Mouse (Mus musculus) neural tube, embryonic 14.5 days (tissue): ENCODE measurements at regions not wholly inside any gene's neighbourhood (a gene's known extent, or its start where the extent isn't known, plus 50 kb on each side); places are given as distances from the start of the nearest gene placed in this dataset.

ENCODE experiments used
- ATAC-seq: fragments of 200-750 bp; cut with Nextera tagmentation; 2 replicates; pipeline ENCODE4 v1.8.0; 2017; ENCODE audit warnings: low read depth, mild to moderate bottlenecking, moderate TSS enrichment, moderate library complexity
- H3K27ac ChIP-seq: fragments of 300-500 bp; sonication (generic); 2 replicates; pipeline ENCODE4 v1.5.1; 2014; ENCODE audit warnings: low read depth, mild to moderate bottlenecking, control low read depth, low read length, moderate library complexity, mixed read lengths
- H3K27me3 ChIP-seq: fragments of 300-500 bp; sonication (generic); 2 replicates; pipeline ENCODE4 v1.6.1; 2014; ENCODE audit warnings: low read length; ENCODE audit not compliant: control insufficient read depth, insufficient read depth
- H3K36me3 ChIP-seq: fragments of 300-500 bp; sonication (generic); 2 replicates; pipeline ENCODE4 v1.6.1; 2014; ENCODE audit warnings: low read length, mixed read lengths; ENCODE audit not compliant: control insufficient read depth, insufficient read depth
- H3K4me1 ChIP-seq: fragments of 300-500 bp; sonication (generic); 2 replicates; pipeline ENCODE4 v1.6.1; 2014; ENCODE audit warnings: low read length; ENCODE audit not compliant: control insufficient read depth, insufficient read depth
- H3K4me2 ChIP-seq: fragments of 300-500 bp; sonication (generic); 2 replicates; pipeline ENCODE4 v1.6.1; 2014; ENCODE audit warnings: mild to moderate bottlenecking, low read depth, low read length, control low read depth
- H3K4me3 ChIP-seq: fragments of 300-500 bp; sonication (generic); 2 replicates; pipeline ENCODE4 v1.5.1; 2014; ENCODE audit warnings: low read depth, low read length, control low read depth, mixed read lengths
- H3K9ac ChIP-seq: fragments of 300-500 bp; sonication (generic); replicated peaks from 2 replicates; pipeline ENCODE4 v1.6.1; 2014; ENCODE audit warnings: low read depth, mild to moderate bottlenecking, control low read depth, low read length, mixed read lengths
- H3K9me3 ChIP-seq: fragments of 300-500 bp; sonication (generic); 2 replicates; pipeline ENCODE4 v1.6.1; 2016; ENCODE audit warnings: low read length; ENCODE audit not compliant: control insufficient read depth
- WGBS: fragments of 180-500 bp; shearing (Covaris S2); extraction: QIAGEN DNeasy Blood & Tissue Kit; methylation state at CpG from one replicate; pipeline ENCODE4 v1.1.7; 2014; 5-methylcytosine and 5-hydroxymethylcytosine counted together

GRCm38 (mm10) chr5:111538560-111539450 lies 121.6 kb downstream of the Mn1 start:
- Histone ChIP-seq H3K4me3 (no peak overlapping the region), H3K9ac (no peak overlapping the region), H3K9me3 (no peaks in the 10 kb centered on the region), H3K4me2 (no peak overlapping the region), H3K4me1 (peaks cover 10% of the 10 kb centered on the region; the same call in 1 of the 2 replicates), H3K36me3 (no peaks in the 10 kb centered on the region), H3K27ac (peak overlapping the region; percentile 34; the same call in 1 of the 2 replicates), H3K27me3 (no peaks in the 10 kb centered on the region)
- 35% methylated on average over 13 of the region's 13 CpGs for WGBS
- ATAC-seq = 0 out of 2 replicates have a peak, but pooled peaks have one; percentile 36

- Histone ChIP-seq H3K9ac (no peak overlapping the region), H3K27ac (no peak overlapping the region), H3K27me3 (no peaks in the 10 kb centered on the region), H3K9me3 (no peaks in the 10 kb centered on the region), H3K4me2 (no peak overlapping the region), H3K4me3 (no peak overlapping the region), H3K4me1 (peaks cover 10% of the 10 kb centered on the region; the same call in 1 of the 2 replicates), H3K36me3 (no peaks in the 10 kb centered on the region)
- WGBS = 46% methylated on average over 3 of the region's 3 CpGs
- ATAC-seq = no peak
Measured at GRCm38 (mm10) chr5:111540486-111540885, 123.3 kb downstream of the Mn1 start.

- no peaks in the 10 kb centered on the region for H3K9me3 ChIP-seq
- no peak overlapping the region for H3K4me2 ChIP-seq
- no peaks in the 10 kb centered on the region for H3K36me3 ChIP-seq
- H3K9ac ChIP-seq = no peak overlapping the region
- 89% methylated on average over 3 of the region's 3 CpGs for WGBS
- no peak overlapping the region for H3K27ac ChIP-seq
- ATAC-seq = no peak
- 0 out of 2 replicates have a peak, but pooled peaks cover 2% of the 10 kb centered on the region for H3K4me1 ChIP-seq
- no peak overlapping the region for H3K4me3 ChIP-seq
- no peaks in the 10 kb centered on the region for H3K27me3 ChIP-seq
Measured at GRCm38 (mm10) chr5:111542077-111542476, 124.9 kb downstream of the Mn1 start.

DNA sequence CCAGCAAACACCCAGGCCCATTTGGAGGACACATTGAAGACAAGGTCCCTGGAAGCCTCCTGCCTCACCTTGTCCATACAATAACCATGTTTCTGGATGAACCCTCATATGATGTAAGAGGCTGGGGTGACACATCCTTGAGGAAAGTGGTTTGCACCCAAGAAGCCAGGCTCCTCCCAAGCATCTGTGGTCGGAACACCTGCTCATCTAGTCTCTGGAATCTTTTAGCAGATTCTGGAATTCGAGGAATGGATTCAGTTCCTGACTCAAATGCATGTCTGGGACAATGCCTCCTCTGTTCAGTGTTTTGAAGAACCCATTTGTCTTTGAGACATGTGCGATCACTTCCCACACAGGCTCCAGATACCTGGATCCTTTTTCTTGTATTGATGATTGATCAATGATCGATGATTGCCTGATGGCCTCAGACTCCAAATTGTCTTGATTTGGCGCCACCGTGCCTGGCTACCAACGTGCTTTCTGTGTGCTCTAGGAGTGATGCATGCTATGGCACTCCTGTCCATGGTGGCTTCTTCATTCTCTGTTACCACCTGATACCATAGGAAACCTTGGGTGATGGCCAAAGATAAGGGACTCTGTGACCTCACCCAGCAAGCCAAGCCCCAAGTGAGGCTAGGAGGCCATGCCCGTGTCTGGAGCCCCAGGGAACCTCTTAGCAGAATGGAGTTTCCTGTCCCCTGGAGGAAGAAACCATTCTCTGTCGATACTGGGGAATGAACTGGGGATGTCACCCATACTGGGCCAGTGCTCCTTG lies 126.7 kb downstream of the Mn1 start:
- Histone ChIP-seq H3K27ac (no peak overlapping the region), H3K36me3 (no peaks in the 10 kb centered on the region), H3K4me1 (0 out of 2 replicates have a peak, but pooled peaks cover 2% of the 10 kb centered on the region), H3K9ac (no peak overlapping the region), H3K4me3 (no peak overlapping the region), H3K4me2 (no peak overlapping the region), H3K9me3 (no peaks in the 10 kb centered on the region), H3K27me3 (no peaks in the 10 kb centered on the region; the same call in 1 of the 2 replicates)
- WGBS = 83% methylated on average over 9 of the region's 9 CpGs
- ATAC-seq = no peak

- H3K4me3 ChIP-seq = no peak overlapping the region
- no peak overlapping the region for H3K9ac ChIP-seq
- H3K27ac ChIP-seq = no peak overlapping the region
- H3K9me3 ChIP-seq = no peaks in the 10 kb centered on the region
- ATAC-seq = no peak
- 75% methylated on average over 16 of the region's 16 CpGs for WGBS
- H3K27me3 ChIP-seq = no peaks in the 10 kb centered on the region; the same call in 1 of the 2 replicates
- no peak overlapping the region for H3K4me2 ChIP-seq
- H3K36me3 ChIP-seq = no peaks in the 10 kb centered on the region
- peaks cover 12% of the 10 kb centered on the region for H3K4me1 ChIP-seq
Measured at GRCm38 (mm10) chr5:111553471-111554382, 136.6 kb downstream of the Mn1 start.

DNA sequence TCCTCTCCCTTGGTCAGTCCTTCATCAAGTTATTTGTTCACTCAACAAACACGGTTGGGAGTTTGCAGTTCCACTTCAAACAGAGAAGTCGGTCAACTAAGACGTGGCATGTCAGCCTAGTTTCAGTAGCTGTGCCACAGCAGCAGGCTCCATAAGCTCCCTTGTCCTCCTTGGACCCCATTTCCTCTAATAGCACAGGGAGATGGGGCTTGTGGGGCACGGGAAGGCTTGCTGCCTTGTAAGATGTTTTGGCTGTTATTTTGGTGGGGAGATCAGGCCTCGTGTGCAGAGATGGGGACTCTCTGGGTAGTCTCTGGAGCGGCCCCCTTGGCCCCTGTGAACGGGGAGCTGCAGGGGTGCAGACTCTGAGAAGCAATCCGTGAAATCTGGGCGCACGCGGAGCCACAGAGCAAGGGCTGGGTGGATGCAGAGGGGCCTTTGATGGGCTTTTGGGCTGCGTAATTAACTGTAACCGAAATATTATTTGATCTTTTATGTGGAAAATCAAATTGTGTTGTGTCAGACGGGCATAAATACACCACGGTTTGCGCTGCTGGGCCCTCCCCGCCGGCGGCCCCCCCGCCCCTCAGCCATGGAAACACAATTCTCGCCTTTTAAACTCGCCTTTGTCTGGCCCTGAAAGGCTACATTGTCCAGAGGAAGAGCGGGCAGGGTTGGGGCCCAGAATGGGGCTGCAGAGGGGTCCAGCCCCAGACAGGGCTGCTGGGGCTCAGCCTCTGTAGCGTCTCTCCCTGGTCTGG lies 137.6 kb downstream of the Mn1 start:
- Histone ChIP-seq H3K4me2 (peak overlapping the region; percentile 16; the same call in 1 of the 2 replicates), H3K4me1 (peaks cover 12% of the 10 kb centered on the region), H3K9me3 (no peaks in the 10 kb centered on the region), H3K4me3 (no peak overlapping the region), H3K9ac (no peak overlapping the region; the same call in 1 of the 2 replicates), H3K27me3 (no peaks in the 10 kb centered on the region), H3K36me3 (no peaks in the 10 kb centered on the region), H3K27ac (peak overlapping the region; percentile 39; the same call in 1 of the 2 replicates)
- ATAC-seq = peak; percentile 90
- 9% methylated on average over 24 of the region's 24 CpGs for WGBS

DNA sequence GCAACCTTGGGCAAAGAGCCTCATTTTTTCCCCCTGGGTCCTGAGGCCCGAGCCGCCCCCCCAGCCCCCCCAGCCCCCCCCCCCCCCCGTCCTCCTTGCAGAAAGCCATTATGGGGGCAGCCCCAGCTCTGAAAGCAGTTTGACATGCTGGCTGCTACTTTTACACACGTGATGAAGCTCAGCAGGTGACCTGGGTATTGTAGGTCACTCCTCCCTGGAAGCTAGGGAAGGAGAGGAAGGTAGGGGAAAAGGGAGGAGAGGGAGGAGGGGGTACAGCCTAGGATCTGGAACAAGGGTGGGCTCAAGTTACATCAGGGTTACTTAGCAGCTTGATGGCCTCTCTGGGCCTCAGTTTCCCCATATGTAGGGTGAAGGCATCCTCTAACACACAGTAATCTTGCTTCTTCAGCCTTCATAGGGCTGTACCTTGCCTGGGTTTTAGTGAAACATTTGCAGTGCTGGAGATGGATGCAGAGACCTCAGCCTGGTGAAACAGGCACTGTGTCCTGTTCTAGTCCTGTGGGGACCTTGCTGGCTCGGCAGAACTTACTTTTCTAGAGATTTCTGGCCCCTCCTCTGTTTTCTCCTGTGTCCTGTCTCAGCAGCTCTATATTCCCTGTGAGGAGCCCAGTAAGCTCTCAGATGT lies 138.3 kb downstream of the Mn1 start:
- H3K27me3 ChIP-seq = no peaks in the 10 kb centered on the region
- no peaks in the 10 kb centered on the region for H3K9me3 ChIP-seq
- 5% methylated on average over 5 of the region's 5 CpGs for WGBS
- peaks cover 12% of the 10 kb centered on the region for H3K4me1 ChIP-seq
- no peak overlapping the region for H3K27ac ChIP-seq
- no peak overlapping the region for H3K4me2 ChIP-seq
- H3K36me3 ChIP-seq = no peaks in the 10 kb centered on the region
- no peak overlapping the region for H3K4me3 ChIP-seq
- no peak overlapping the region; the same call in 1 of the 2 replicates for H3K9ac ChIP-seq
- ATAC-seq = no peak
